Mouse (Mus musculus) C2C12 (cell line): ENCODE measurements around the gene Bhlha15. TPM values are rescaled to one million over a fixed set of nuclear protein-coding genes. Genes with fewer than 3 reads are reported as not detected.
A peak's percentile ranks its signal among the peaks of the same experiment; 100 is the strongest.

ENCODE experiments used
- H3K27me3 ChIP-seq: one replicate; pipeline ENCODE4 v1.6.1; 2011; ENCODE audit not compliant: control insufficient read depth, insufficient read depth, insufficient read length
- H3K36me3 ChIP-seq: one replicate; pipeline ENCODE4 v1.6.1; 2011; ENCODE audit not compliant: control insufficient read depth, insufficient read depth
- H3K4me3 ChIP-seq: one replicate; pipeline ENCODE4 v1.5.1; 2011; ENCODE audit warnings: mild to moderate bottlenecking, control low read depth; ENCODE audit not compliant: poor library complexity, insufficient read depth, severe bottlenecking
- H3K79me2 ChIP-seq: one replicate; pipeline ENCODE4 v1.6.1; 2011; ENCODE audit not compliant: control insufficient read depth, insufficient read depth
- H3K79me3 ChIP-seq: one replicate; pipeline ENCODE4 v1.6.1; 2011; ENCODE audit warnings: low read depth, control low read depth
- H3ac ChIP-seq: one replicate; pipeline ENCODE3; 2011; ENCODE audit warnings: low read depth; ENCODE audit not compliant: control insufficient read depth, insufficient read length
- CEBPB ChIP-seq: IDR thresholded peaks from one replicate; pipeline ENCODE4 v1.6.1; 2011; ENCODE audit warnings: low read depth, mild to moderate bottlenecking, control low read depth, moderate library complexity
- CTCF ChIP-seq: IDR thresholded peaks from one replicate; pipeline ENCODE4 v1.5.1; 2011; ENCODE audit not compliant: control insufficient read depth, insufficient read depth, insufficient read length
- FOSL1 ChIP-seq: IDR thresholded peaks from one replicate; pipeline ENCODE4 v1.8.0; 2011; ENCODE audit warnings: mild to moderate bottlenecking, low read length; ENCODE audit not compliant: poor library complexity, insufficient read depth, severe bottlenecking
- MAX ChIP-seq: IDR thresholded peaks from one replicate; pipeline ENCODE4 v1.6.1; 2011; ENCODE audit warnings: mild to moderate bottlenecking, control low read depth
- MYOD1 ChIP-seq: IDR thresholded peaks from one replicate; pipeline ENCODE4 v1.6.1; 2011; ENCODE audit warnings: low read depth; ENCODE audit not compliant: control insufficient read depth, insufficient read length
- MYOG ChIP-seq: IDR thresholded peaks from one replicate; pipeline ENCODE4 v1.6.1; 2011; ENCODE audit not compliant: control insufficient read depth, insufficient read length; ENCODE audit errors: extremely low read depth
- USF1 ChIP-seq: IDR thresholded peaks from one replicate; pipeline ENCODE4 v1.6.1; 2011; ENCODE audit warnings: low read depth, mild to moderate bottlenecking, control low read depth, moderate library complexity
- long read RNA-seq, 2 experiments: library from polyadenylated mRNA; unstranded; transcript quantifications; one replicate each; pipeline ENCODE4 v2.0.0; 2019 to 2020
- polyA plus RNA-seq: library from polyadenylated mRNA; unstranded; fragments of >200 nt; fragmentation: generic; extraction: Trizol; gene quantifications from one replicate; pipeline ENCODE4 v1.2.1, GENCODE M21; 2012; ENCODE audit warnings: missing spikeins

Gene Bhlha15
- not detected for polyA plus RNA-seq
- long read RNA-seq, experiment 1: 0 reads
- long read RNA-seq, experiment 2: 0 reads

DNA sequence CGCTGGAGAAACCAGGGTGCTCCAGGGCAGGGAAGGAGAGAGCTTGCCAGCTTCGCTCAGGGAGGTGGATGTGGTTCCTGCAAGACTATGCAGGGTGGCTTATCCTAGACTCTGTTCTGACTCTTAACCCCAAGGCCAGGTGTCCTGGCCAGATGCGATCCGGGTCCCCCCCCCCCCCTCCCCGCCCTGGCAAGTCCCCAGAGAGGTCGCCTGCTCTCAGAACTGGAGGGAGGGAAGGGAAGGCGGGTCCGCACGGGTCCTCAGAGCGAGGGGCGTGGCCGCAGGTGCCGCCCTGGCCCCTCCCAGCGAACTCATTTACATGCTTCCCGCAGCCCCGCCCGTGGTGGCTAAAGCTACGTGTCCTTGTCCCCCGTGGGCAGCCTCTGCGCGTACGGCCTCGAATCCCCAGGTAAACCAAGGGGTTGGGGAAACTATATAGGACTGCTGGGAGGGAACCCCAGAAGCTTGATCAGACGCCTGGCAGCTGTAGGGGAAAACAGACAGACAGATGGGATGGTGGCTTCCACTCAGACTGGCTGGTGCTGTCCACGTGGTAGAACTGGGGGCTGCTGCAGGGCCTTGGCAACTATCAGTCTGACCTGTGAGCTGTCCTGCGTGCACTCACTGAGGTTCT lies at the start of gene Bhlha15:
TSS of gene Bhlha15 (plus strand) at position 337 of the 634 bp plus-strand sequence.
- H3K36me3 ChIP-seq: no peaks in the 10 kb centered on the region
- H3K27me3 ChIP-seq: no peaks in the 10 kb centered on the region
- H3K79me3 ChIP-seq: no peaks in the 10 kb centered on the region
- TF ChIP-seq MYOD1 (no peak), MAX (no peak), USF1 (no peak), FOSL1 (no peak), CEBPB (no peak), CTCF (no peak), MYOG (no peak)
- H3K79me2 ChIP-seq: no peaks in the 10 kb centered on the region
- H3ac ChIP-seq: no peak within 1 kb of the TSS
- H3K4me3 ChIP-seq: no peak within 1 kb of the TSS

- peaks cover 10% of the 10 kb centered on the region for H3K36me3 ChIP-seq
- H3ac ChIP-seq: no peak overlapping the region
- no peaks in the 10 kb centered on the region for H3K79me2 ChIP-seq
- no peaks in the 10 kb centered on the region for H3K27me3 ChIP-seq
- TF ChIP-seq MYOG: no peak
- TF ChIP-seq CEBPB: no peak
- no peak for TF ChIP-seq MAX
- no peak for TF ChIP-seq USF1
- TF ChIP-seq FOSL1: no peak
- TF ChIP-seq CTCF: no peak
- TF ChIP-seq MYOD1: no peak
- no peak overlapping the region for H3K4me3 ChIP-seq
- no peaks in the 10 kb centered on the region for H3K79me3 ChIP-seq
Measured at GRCm38 (mm10) chr5:144143531-144143930, 46.6 kb upstream of the Bhlha15 start.

- no peak overlapping the region for H3K4me3 ChIP-seq
- no peaks in the 10 kb centered on the region for H3K79me3 ChIP-seq
- TF ChIP-seq CEBPB (no peak), MYOD1 (no peak), CTCF (no peak), MYOG (no peak), MAX (no peak), FOSL1 (no peak), USF1 (no peak)
- no peak overlapping the region for H3ac ChIP-seq
- H3K36me3 ChIP-seq: peaks cover 13% of the 10 kb centered on the region
- no peaks in the 10 kb centered on the region for H3K27me3 ChIP-seq
- H3K79me2 ChIP-seq: no peaks in the 10 kb centered on the region
Measured at GRCm38 (mm10) chr5:144146898-144147297, 43.2 kb upstream of the Bhlha15 start.

- no peak for TF ChIP-seq CEBPB
- H3K36me3 ChIP-seq: peaks cover 13% of the 10 kb centered on the region
- H3ac ChIP-seq: no peak overlapping the region
- H3K27me3 ChIP-seq: no peaks in the 10 kb centered on the region
- no peaks in the 10 kb centered on the region for H3K79me3 ChIP-seq
- H3K4me3 ChIP-seq: no peak overlapping the region
- no peaks in the 10 kb centered on the region for H3K79me2 ChIP-seq
Measured at GRCm38 (mm10) chr5:144149530-144149929, 40.6 kb upstream of the Bhlha15 start.

- no peaks in the 10 kb centered on the region for H3K27me3 ChIP-seq
- no peak overlapping the region for H3K4me3 ChIP-seq
- H3K79me3 ChIP-seq: no peaks in the 10 kb centered on the region
- no peaks in the 10 kb centered on the region for H3K79me2 ChIP-seq
- TF ChIP-seq USF1 (no peak), MYOG (no peak), CTCF (no peak), CEBPB (no peak)
- H3K36me3 ChIP-seq: peaks cover 13% of the 10 kb centered on the region
- no peak overlapping the region for H3ac ChIP-seq
Measured at GRCm38 (mm10) chr5:144151270-144151669, 38.8 kb upstream of the Bhlha15 start.

DNA sequence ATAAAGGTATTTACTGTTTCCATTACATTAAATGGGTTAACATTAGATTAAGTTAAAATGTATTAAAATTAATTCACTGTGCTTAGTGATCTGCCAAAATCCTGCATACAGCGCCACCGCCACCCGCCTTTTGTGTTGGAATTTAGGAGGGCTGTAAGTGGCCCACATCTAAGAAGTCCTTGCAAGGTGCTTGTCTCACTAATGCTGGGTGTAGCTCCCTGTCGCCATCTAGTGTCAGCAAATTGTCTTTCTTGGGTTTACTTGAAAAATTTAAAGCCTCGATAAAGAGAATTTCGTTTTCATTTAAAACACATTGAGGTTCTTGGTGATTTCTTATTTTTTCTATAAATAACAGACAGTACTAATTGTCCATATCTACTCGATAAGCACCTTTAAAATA lies 35.6 kb upstream of the Bhlha15 start:
- Histone ChIP-seq H3K79me2 (no peaks in the 10 kb centered on the region), H3ac (no peak overlapping the region), H3K79me3 (no peaks in the 10 kb centered on the region), H3K27me3 (no peaks in the 10 kb centered on the region), H3K4me3 (no peak overlapping the region), H3K36me3 (peaks cover 4% of the 10 kb centered on the region)
- TF ChIP-seq CTCF (peak; percentile 20), CEBPB (no peak)
